8 mouse cellular contexts compared by ENCODE assay signal in the genomic region with DNA sequence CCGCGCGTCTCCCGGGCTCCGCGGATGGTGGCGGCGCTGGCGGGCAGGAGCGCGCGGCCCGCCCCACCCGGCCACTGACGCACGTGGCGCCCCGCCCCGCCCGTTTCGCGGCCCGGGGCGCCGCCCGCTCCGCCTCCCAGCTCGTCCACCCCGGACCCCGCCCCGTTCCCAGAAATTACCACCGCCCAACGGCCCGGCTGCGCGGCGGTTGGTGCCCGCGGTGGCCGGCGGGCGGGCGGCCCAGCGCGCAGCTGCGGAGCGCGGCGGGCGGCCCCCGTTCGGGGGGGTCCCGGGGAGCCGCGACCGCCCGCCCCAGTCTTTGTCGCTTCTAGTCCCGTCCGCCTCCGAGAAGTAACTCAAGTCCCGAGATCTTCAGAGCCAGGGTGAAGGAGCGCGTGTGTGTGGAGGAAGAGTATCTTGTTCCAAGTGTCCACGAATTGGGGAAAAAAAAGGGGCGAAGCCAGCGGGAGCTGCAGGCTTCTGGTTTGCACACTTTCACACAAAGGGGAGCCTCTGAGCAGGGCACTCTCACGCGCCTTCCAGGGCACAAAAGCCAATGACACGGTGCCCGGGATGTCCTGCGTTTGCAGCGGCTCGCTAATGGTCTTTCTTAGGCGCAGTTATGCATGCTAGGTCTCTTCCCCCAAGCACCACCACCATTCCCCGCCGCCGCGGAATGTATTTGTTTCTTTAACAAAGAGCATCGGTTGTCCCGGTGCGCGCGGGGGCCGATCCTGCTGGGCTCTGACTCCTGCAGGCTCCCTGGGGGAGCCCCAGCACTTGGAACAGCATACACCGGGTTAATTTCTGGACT. TPM values are rescaled to one million over a fixed set of nuclear protein-coding genes. Genes with fewer than 3 reads are reported as not detected.
DNase-seq lines count a peak whose midpoint lies in the region; ATAC-seq and TF ChIP-seq lines count a peak whose summit lies in the region.

No protein-coding gene starts in this region.

- H3K27me3 ChIP-seq in hindbrain, embryonic 16.5 days (replicated peaks; ENCODE audit: control insufficient read depth, insufficient read depth, low read length): no peaks in the 10 kb centered on the region

- no peak for TF ChIP-seq CTCF in gastrocnemius, adult 2 months (IDR thresholded peaks at IDR 0.05)

- intact Hi-C loops in gastrocnemius, adult 2 months (cut with DNase I): no loop called here

- H3K9ac ChIP-seq in hindbrain, embryonic 16.5 days (ENCODE audit: low read depth, low read length): peak overlapping the region; percentile 86

- H3K4me1 ChIP-seq in hindbrain, embryonic 16.5 days (ENCODE audit: control insufficient read depth, insufficient read depth, low read depth, low read length): peaks cover 13% of the 10 kb centered on the region

- under 1% methylated on average over 81 of the region's 86 CpGs for WGBS in hindbrain, embryonic 16.5 days

- H3K4me2 ChIP-seq in hindbrain, embryonic 16.5 days (ENCODE audit: low read length): peak overlapping the region; percentile 89

- H3K36me3 ChIP-seq in hindbrain, embryonic 16.5 days (ENCODE audit: control insufficient read depth, insufficient read depth, low read length): no peaks in the 10 kb centered on the region

- DNase-seq in ZHBTc4 (ENCODE audit: low read depth, low spot score): peak; percentile 85
- DNase-seq in cerebellum, postnatal 4 days (ENCODE audit: low spot score in 2 of 2): peak; percentile 58 to 77
- DNase-seq in gastrocnemius, adult 2 months: peak; percentile 97
- peak; percentile 65 to 75 for DNase-seq in left cerebral cortex, adult 8-10 months (ENCODE audit: low spot score in 2 of 2)
- DNase-seq in right cerebral cortex, adult 2 months (ENCODE audit: low spot score in 2 of 2): peak; percentile 52 to 67
- DNase-seq in urinary bladder, postnatal 10 days (ENCODE audit: low spot score): peak; percentile 63

- peak overlapping the region; percentile 98 for H3K4me3 ChIP-seq in gastrocnemius, adult 2 months
- peak overlapping the region; percentile 84 for H3K4me3 ChIP-seq in hindbrain, embryonic 16.5 days (ENCODE audit: low read length)

- no peaks in the 10 kb centered on the region for H3K9me3 ChIP-seq in hindbrain, embryonic 16.5 days (ENCODE audit: control insufficient read depth, low read length)

- peak; percentile 74 for ATAC-seq in hindbrain, embryonic 16.5 days
- ATAC-seq in megakaryocyte, adult 5-6 weeks (ENCODE audit: poor library complexity, severe bottlenecking): peak; percentile 69

- H3K27ac ChIP-seq in gastrocnemius, adult 2 months: peak overlapping the region; percentile 100
- peak overlapping the region; percentile 95 for H3K27ac ChIP-seq in hindbrain, embryonic 16.5 days (ENCODE audit: low read depth, low read length)

RNA-seq across cellular contexts. Expression of gene Elf2, which starts 1.0 kb away (rescaled TPM):
- total RNA-seq in gastrocnemius, adult 2 months (2021): 10 to 100 TPM; 50.7 to 53.2 TPM
- polyA plus RNA-seq in hindbrain, embryonic 16.5 days (2015; fragmentation: Nextera tagmentation; extraction: Ambion mirVana): 30.2 and 31.4 TPM in 2 replicates
- 10 to 100 TPM; 57.8 to 67.7 (median 60.8) TPM for total RNA-seq in left cerebral cortex, adult 8-10 months (2022)
- total RNA-seq in megakaryocyte, adult 5-6 weeks (2015): 37.0 and 39.6 TPM in 2 replicates
- 98.4 and 102 TPM in 2 replicates for total RNA-seq in megakaryocyte, adult 5-6 weeks (2017)

RNA-seq across cellular contexts. Expression of gene Mgarp, which starts 55.1 kb away (rescaled TPM):
- not detected for total RNA-seq in gastrocnemius, adult 2 months (2021)
- 1.8 and 2.2 TPM in 2 replicates for polyA plus RNA-seq in hindbrain, embryonic 16.5 days (2015; fragmentation: Nextera tagmentation; extraction: Ambion mirVana)
- total RNA-seq in left cerebral cortex, adult 8-10 months (2022): under 1 TPM in 2 of 4 experiments, not detected in 2; 0.42 to 0.59 TPM
- not detected in 2 replicates for total RNA-seq in megakaryocyte, adult 5-6 weeks (2015)
- not detected in 2 replicates for total RNA-seq in megakaryocyte, adult 5-6 weeks (2017)

Comparison
In these comparisons a context has a peak if more than half of its experiments do, and no peak if none do; other contexts are left out.
1. Peak in every context shown above with its lines: DNase-seq, ATAC-seq, H3K4me3 ChIP-seq and H3K27ac ChIP-seq.